Mouse (Mus musculus) kidney, embryonic 14.5 days (tissue): ENCODE data around the gene Qrfpr. TPM values are rescaled to one million over a fixed set of nuclear protein-coding genes. Genes with fewer than 3 reads are reported as not detected.

ENCODE experiments used
- ATAC-seq: fragments of 200-750 bp; cut with Nextera tagmentation; 2 replicates; pipeline ENCODE4 v1.8.0; 2017; ENCODE audit warnings: moderate number of reproducible peaks, mild to moderate bottlenecking, moderate TSS enrichment, moderate library complexity; ENCODE audit not compliant: low FRiP score, low TSS enrichment
- H3K27ac ChIP-seq: fragments of 300-500 bp; sonication (generic); 2 replicates; pipeline ENCODE4 v1.5.1; 2014; ENCODE audit warnings: low read depth, mild to moderate bottlenecking, low read length, moderate library complexity, mixed read lengths
- H3K27me3 ChIP-seq: fragments of 300-500 bp; sonication (generic); 2 replicates; pipeline ENCODE4 v1.6.1; 2014; ENCODE audit warnings: mild to moderate bottlenecking, low read length; ENCODE audit not compliant: control insufficient read depth, insufficient read depth
- H3K36me3 ChIP-seq: fragments of 300-500 bp; sonication (generic); 2 replicates; pipeline ENCODE4 v1.6.1; 2014; ENCODE audit warnings: low read length, mixed read lengths; ENCODE audit not compliant: control insufficient read depth, insufficient read depth
- H3K4me1 ChIP-seq: fragments of 300-500 bp; sonication (generic); 2 replicates; pipeline ENCODE4 v1.6.1; 2014; ENCODE audit warnings: low read length, mixed read lengths; ENCODE audit not compliant: control insufficient read depth, insufficient read depth
- H3K4me2 ChIP-seq: fragments of 300-500 bp; sonication (generic); replicated peaks from 2 replicates; pipeline ENCODE4 v1.6.1; 2014; ENCODE audit warnings: low read depth, mild to moderate bottlenecking, low read length
- H3K4me3 ChIP-seq: fragments of 300-500 bp; sonication (generic); 2 replicates; pipeline ENCODE4 v1.5.1; 2014; ENCODE audit warnings: mild to moderate bottlenecking, low read length
- H3K9ac ChIP-seq: fragments of 300-500 bp; sonication (generic); 2 replicates; pipeline ENCODE4 v1.6.1; 2014; ENCODE audit warnings: low read depth, mild to moderate bottlenecking, low read length, moderate library complexity
- H3K9me3 ChIP-seq: fragments of 300-500 bp; sonication (generic); 2 replicates; pipeline ENCODE4 v1.6.1; 2016; ENCODE audit warnings: low read length; ENCODE audit not compliant: control insufficient read depth
- WGBS: fragments of 180-500 bp; shearing (Covaris S2); extraction: QIAGEN DNeasy Blood & Tissue Kit; methylation state at CpG from one replicate; pipeline ENCODE4 v1.1.7; 2014; 5-methylcytosine and 5-hydroxymethylcytosine counted together
- polyA plus RNA-seq: library from polyadenylated mRNA; unstranded; fragments of >200 nt; fragmentation: Nextera tagmentation; extraction: Ambion mirVana; gene quantifications from 2 replicates; pipeline ENCODE4 v1.2.1, GENCODE M21; 2014

The Qrfpr gene
- polyA plus RNA-seq = not detected in 2 replicates

GRCm38 (mm10) chr3:36221743-36222682, at the start of gene Qrfpr:
Qrfpr (minus strand) TSS chr3:36222313.
- H3K4me1 ChIP-seq = no peaks in the 10 kb centered on the region
- H3K4me3 ChIP-seq = peak within 1 kb of the TSS; percentile 18
- H3K9ac ChIP-seq = no peak within 1 kb of the TSS
- H3K27me3 ChIP-seq = peaks cover 13% of the 10 kb centered on the region
- 10% methylated on average over 39 of the region's 39 CpGs for WGBS
- H3K27ac ChIP-seq = no peak within 1 kb of the TSS
- no peaks in the 10 kb centered on the region for H3K9me3 ChIP-seq
- H3K36me3 ChIP-seq = no peaks in the 10 kb centered on the region
- peak within 1 kb of the TSS; percentile 43 for H3K4me2 ChIP-seq
- ATAC-seq = no peak

- no peak overlapping the region for H3K9ac ChIP-seq
- no peak overlapping the region for H3K4me3 ChIP-seq
- no peaks in the 10 kb centered on the region for H3K27me3 ChIP-seq
- no peaks in the 10 kb centered on the region for H3K4me1 ChIP-seq
- WGBS = 89% methylated on average over 11 of the region's 11 CpGs
- no peaks in the 10 kb centered on the region for H3K9me3 ChIP-seq
- ATAC-seq = no peak
- no peak overlapping the region for H3K4me2 ChIP-seq
- H3K27ac ChIP-seq = no peak overlapping the region
- H3K36me3 ChIP-seq = no peaks in the 10 kb centered on the region
Measured at GRCm38 (mm10) chr3:36263873-36264272, 41.8 kb upstream of the Qrfpr start.

GRCm38 (mm10) chr3:36263265-36263664, 41.2 kb upstream of the Qrfpr start:
- 79% methylated on average over 4 of the region's 4 CpGs for WGBS
- no peak overlapping the region for H3K27ac ChIP-seq
- no peak overlapping the region for H3K4me3 ChIP-seq
- H3K4me1 ChIP-seq = no peaks in the 10 kb centered on the region
- no peaks in the 10 kb centered on the region for H3K27me3 ChIP-seq
- no peaks in the 10 kb centered on the region for H3K36me3 ChIP-seq
- no peak overlapping the region for H3K4me2 ChIP-seq
- no peak overlapping the region for H3K9ac ChIP-seq
- ATAC-seq = no peak
- H3K9me3 ChIP-seq = no peaks in the 10 kb centered on the region

GRCm38 (mm10) chr3:36250585-36250984, 28.5 kb upstream of the Qrfpr start:
- Histone ChIP-seq H3K27ac (no peak overlapping the region), H3K4me2 (no peak overlapping the region), H3K9ac (no peak overlapping the region), H3K9me3 (0 out of 2 replicates have a peak, but pooled peaks cover 3% of the 10 kb centered on the region), H3K4me1 (no peaks in the 10 kb centered on the region), H3K4me3 (no peak overlapping the region), H3K27me3 (no peaks in the 10 kb centered on the region), H3K36me3 (no peaks in the 10 kb centered on the region)
- 43% methylated on average over 5 of the region's 5 CpGs for WGBS
- no peak for ATAC-seq

- Histone ChIP-seq H3K4me2 (no peak overlapping the region), H3K27me3 (no peaks in the 10 kb centered on the region), H3K27ac (no peak overlapping the region), H3K36me3 (no peaks in the 10 kb centered on the region), H3K4me3 (no peak overlapping the region), H3K4me1 (no peaks in the 10 kb centered on the region), H3K9me3 (0 out of 2 replicates have a peak, but pooled peaks cover 3% of the 10 kb centered on the region), H3K9ac (no peak overlapping the region)
- no peak for ATAC-seq
- WGBS = 88% methylated on average over 2 of the region's 2 CpGs
Measured at GRCm38 (mm10) chr3:36248446-36248845, 26.3 kb upstream of the Qrfpr start.

- Histone ChIP-seq H3K9me3 (no peaks in the 10 kb centered on the region), H3K4me2 (no peak overlapping the region), H3K27ac (no peak overlapping the region), H3K4me3 (no peak overlapping the region), H3K36me3 (no peaks in the 10 kb centered on the region), H3K9ac (no peak overlapping the region), H3K27me3 (no peaks in the 10 kb centered on the region), H3K4me1 (no peaks in the 10 kb centered on the region)
- ATAC-seq = no peak
- 58% methylated on average over 2 of the region's 2 CpGs for WGBS
Measured at GRCm38 (mm10) chr3:36229941-36230340, 7.8 kb upstream of the Qrfpr start.

GRCm38 (mm10) chr3:36227246-36227645, 5.1 kb upstream of the Qrfpr start:
- H3K36me3 ChIP-seq = no peaks in the 10 kb centered on the region
- ATAC-seq = no peak
- H3K9me3 ChIP-seq = no peaks in the 10 kb centered on the region
- H3K4me3 ChIP-seq = no peak overlapping the region
- 91% methylated on average over 1 of the region's 1 CpGs for WGBS
- no peak overlapping the region for H3K4me2 ChIP-seq
- H3K27me3 ChIP-seq = peaks cover 2% of the 10 kb centered on the region; the same call in 1 of the 2 replicates
- H3K9ac ChIP-seq = no peak overlapping the region
- no peaks in the 10 kb centered on the region for H3K4me1 ChIP-seq
- H3K27ac ChIP-seq = no peak overlapping the region

GRCm38 (mm10) chr3:36223361-36223760, 1.2 kb upstream of the Qrfpr start:
- Histone ChIP-seq H3K27me3 (peaks cover 13% of the 10 kb centered on the region), H3K27ac (no peak overlapping the region), H3K9ac (no peak overlapping the region), H3K4me3 (no peak overlapping the region), H3K4me2 (no peak overlapping the region), H3K9me3 (no peaks in the 10 kb centered on the region), H3K4me1 (no peaks in the 10 kb centered on the region), H3K36me3 (no peaks in the 10 kb centered on the region)
- ATAC-seq = no peak
- 12% methylated on average over 2 of the region's 2 CpGs for WGBS

- Histone ChIP-seq H3K9ac (no peak overlapping the region), H3K36me3 (no peaks in the 10 kb centered on the region), H3K27ac (no peak overlapping the region), H3K27me3 (no peaks in the 10 kb centered on the region), H3K9me3 (no peaks in the 10 kb centered on the region), H3K4me2 (no peak overlapping the region), H3K4me3 (no peak overlapping the region), H3K4me1 (no peaks in the 10 kb centered on the region)
- no peak for ATAC-seq
- WGBS = 79% methylated on average over 4 of the region's 4 CpGs
Measured at GRCm38 (mm10) chr3:36212758-36213157, 9.4 kb downstream of the Qrfpr start.
